Mouse (Mus musculus): ENCODE measurements around the gene Mdm4.

GRCm38 (mm10) chr1:133051829-133052228 is 21.5 kb upstream of the Mdm4 start:
- TF ChIP-seq GATA1 (IDR thresholded peaks at IDR 0.05; ENCODE audit: borderline replicate concordance, low read length) (no peak), FLI1 (IDR thresholded peaks at IDR 0.05; ENCODE audit: low read length) (no peak)

All from megakaryocyte, embryonic 14.5 days (primary cell).